Mouse (Mus musculus) left cerebral cortex, adult 2 months (tissue): ENCODE data around the gene Btbd8. TPM values are rescaled to one million over a fixed set of nuclear protein-coding genes. Genes with fewer than 3 reads are reported as not detected.

Source experiments
- DNase-seq, 2 experiments: peaks; one replicate each; pipeline ENCODE4 v3.0.0; 2021 to 2022; ENCODE audit warnings: low spot score in 2 of 2, mixed read lengths in 1 of 2; ENCODE audit errors: extremely low spot score in 1 of 2
- H3K27ac ChIP-seq: fragments of 200-600 bp; 2 replicates; pipeline ENCODE4 v1.8.1; 2022
- H3K4me3 ChIP-seq: fragments of 200-600 bp; 2 replicates; pipeline ENCODE4 v1.8.1; 2022
- CTCF ChIP-seq: fragments of 200-600 bp; IDR thresholded peaks from 2 replicates; pipeline ENCODE4 v1.8.1; 2022; ENCODE audit warnings: antibody characterized with exemption, mild to moderate bottlenecking, moderate library complexity
- intact Hi-C: fragments of 180-260 bp; cut with DNase I; formaldehyde crosslinking; loops from one replicate; pipeline ENCODE4 v1.15.1; 2025
- total RNA-seq, 2 experiments: library from RNA; stranded (reverse); gene quantifications; 2 replicates each; pipeline ENCODE4 v1.2.3; 2021

The Btbd8 gene
- total RNA-seq, 2 experiments from 2014 or later = 161 to 177 TPM

GRCm38 (mm10) chr5:107415098-107415497 lies 22.7 kb upstream of the Btbd8 start:
- Histone ChIP-seq H3K4me3 (no peak overlapping the region), H3K27ac (peak overlapping the region; percentile 89)
- intact Hi-C loops = no loop called here
- no peak for DNase-seq
- TF ChIP-seq CTCF = no peak

DNA sequence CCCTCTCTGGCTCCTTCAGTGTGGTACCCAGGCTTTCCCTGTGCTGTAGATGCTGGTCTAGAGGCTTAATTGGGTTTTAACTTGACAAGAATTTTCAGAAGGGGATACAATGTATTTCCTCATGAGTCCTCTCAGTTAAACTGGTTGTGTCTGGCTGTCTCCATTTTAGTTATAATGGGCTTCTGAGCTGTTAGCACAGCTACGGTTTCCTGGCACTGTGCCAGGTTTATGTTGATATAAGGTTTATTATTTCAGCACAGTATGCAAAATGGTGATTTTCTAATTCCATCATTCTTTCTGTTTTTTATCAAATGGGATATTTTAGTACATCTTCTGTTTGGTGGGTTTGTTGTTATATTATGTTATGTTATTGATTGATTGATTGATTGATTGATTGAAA lies 16.1 kb upstream of the Btbd8 start:
- intact Hi-C loops = no loop called here
- Histone ChIP-seq H3K4me3 (no peak overlapping the region), H3K27ac (no peak overlapping the region)
- TF ChIP-seq CTCF = no peak
- no peak for DNase-seq

GRCm38 (mm10) chr5:107431249-107431648 lies 6.5 kb upstream of the Btbd8 start, which contains the start of gene Lpcat2b:
Lpcat2b (plus strand) TSS chr5:107431549.
- intact Hi-C loops = no loop called here
- Histone ChIP-seq H3K27ac (no peak within 1 kb of the TSS), H3K4me3 (no peak within 1 kb of the TSS)
- no peak for TF ChIP-seq CTCF
- no peak for DNase-seq

DNA sequence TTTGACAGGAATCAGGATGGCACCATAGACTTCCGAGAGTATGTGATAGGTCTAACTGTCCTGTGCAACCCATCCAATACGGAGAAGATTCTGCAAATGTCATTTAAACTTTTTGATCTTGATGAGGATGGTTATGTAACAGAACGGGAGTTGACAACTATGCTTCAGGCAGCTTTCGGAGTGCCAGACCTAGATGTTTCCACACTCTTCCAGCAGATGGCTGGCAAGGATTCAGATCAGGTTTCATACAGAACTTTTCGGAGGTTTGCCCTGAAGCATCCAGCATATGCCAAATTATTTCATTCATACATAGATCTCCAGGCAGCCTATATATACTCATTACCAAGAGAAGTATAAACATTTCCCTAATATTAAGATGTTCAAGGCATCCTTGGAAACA lies 3.8 kb upstream of the Btbd8 start:
- TF ChIP-seq CTCF = no peak; the same call in 1 of the 2 replicates
- no peak for DNase-seq
- intact Hi-C loops = no loop called here
- Histone ChIP-seq H3K27ac (no peak overlapping the region; the same call in 1 of the 2 replicates), H3K4me3 (no peak overlapping the region)

DNA sequence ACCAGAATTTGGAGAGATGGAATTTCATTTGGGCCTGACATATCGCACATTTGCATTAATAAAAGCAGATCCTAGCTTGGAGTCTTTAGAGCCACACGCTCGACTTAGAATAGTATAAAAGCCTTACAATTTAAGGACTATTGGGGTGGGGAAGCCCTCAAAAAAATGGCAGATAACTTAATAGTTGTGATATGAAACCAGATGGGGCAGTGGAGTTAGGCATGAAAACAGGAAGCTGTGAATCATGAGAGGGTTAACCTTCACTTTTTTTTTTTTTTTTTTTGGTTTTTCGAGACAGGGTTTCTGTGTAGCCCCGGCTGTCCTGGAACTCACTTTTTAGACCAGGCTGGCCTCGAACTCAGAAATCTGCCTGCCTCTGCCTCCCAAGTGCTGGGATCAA lies 1.6 kb upstream of the Btbd8 start:
- no peak overlapping the region for H3K4me3 ChIP-seq
- no peak for DNase-seq
- no peak overlapping the region for H3K27ac ChIP-seq
- intact Hi-C loops = loop anchor here (5.0 kb wide), 2 partner anchors 61 to 161 kb away; partner anchors contain the start of genes Glmn and Rpap2
- TF ChIP-seq CTCF = no peak

DNA sequence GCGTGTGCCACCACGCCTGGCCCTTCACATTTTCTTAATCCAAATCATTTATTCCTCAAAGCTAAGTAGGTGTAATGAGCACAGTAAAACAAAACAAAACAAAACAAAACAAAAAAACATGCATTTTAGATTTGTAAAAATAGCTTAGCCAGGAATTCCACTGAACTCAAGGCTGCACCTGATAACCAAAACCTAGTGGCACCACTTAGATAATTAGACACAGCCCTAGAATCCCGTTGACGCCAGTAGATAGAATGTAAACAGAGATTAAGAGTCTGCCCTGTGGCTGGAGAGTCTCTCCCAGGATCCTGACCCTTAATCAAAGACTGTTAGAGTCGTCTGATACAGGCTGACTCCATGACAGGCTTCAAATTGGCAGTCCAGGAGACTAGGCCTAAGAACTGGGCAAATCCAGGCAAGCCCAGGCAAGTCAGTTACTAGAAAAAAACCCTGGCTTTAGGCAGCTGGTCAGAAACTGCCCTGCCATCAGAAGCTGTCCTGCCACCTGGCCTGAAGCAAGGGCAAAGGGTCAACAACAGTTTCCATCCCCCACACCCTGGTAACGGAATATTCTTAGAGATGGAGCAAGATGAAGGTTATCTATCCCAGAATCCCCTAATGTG lies 1.1 kb upstream of the Btbd8 start:
- Histone ChIP-seq H3K27ac (no peak overlapping the region; the same call in 1 of the 2 replicates), H3K4me3 (no peak overlapping the region)
- intact Hi-C loops = loop anchor here (5.0 kb wide), 2 partner anchors 61 to 161 kb away; partner anchors contain the start of genes Glmn and Rpap2
- no peak for TF ChIP-seq CTCF
- no peak for DNase-seq

- H3K27ac ChIP-seq = peak overlapping the region; percentile 98
- no peak; the same call in 1 of the 2 replicates for TF ChIP-seq CTCF
Measured at GRCm38 (mm10) chr5:107438353-107438752, 556 bp downstream of the Btbd8 start.

GRCm38 (mm10) chr5:107441881-107442280 lies 4.1 kb downstream of the Btbd8 start:
- TF ChIP-seq CTCF = no peak
- no peak overlapping the region for H3K4me3 ChIP-seq
- H3K27ac ChIP-seq = peak overlapping the region; percentile 71
- DNase-seq = no peak
- intact Hi-C loops = no loop called here

More at GRCm38 (mm10) chr5:107438353-107438752, 556 bp downstream of the Btbd8 start:
- peak overlapping the region; percentile 93 for H3K4me3 ChIP-seq
- no peak for DNase-seq
- intact Hi-C loops = loop anchor here (2.0 to 5.0 kb wide), 3 partner anchors 34 to 159 kb away; partner anchors contain the start of genes Glmn and Rpap2

DNA sequence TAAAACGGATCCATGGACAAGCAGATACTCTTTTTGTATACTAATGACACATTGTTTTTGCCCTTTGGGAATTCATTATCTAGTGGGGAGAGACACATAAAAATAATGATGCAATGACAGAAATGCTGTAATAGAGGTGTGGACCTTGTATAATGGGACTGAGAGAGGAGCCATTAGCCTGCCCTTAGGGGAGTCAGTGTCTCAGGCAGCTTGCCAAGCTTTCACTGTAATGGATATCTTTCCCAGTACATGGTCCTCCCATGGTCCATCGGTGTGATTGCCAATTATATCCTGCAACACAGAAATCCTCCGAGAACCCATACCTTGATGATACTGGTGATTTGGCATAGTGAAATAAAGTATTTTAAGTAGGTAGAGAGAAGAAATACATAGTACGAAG lies 6.5 kb downstream of the Btbd8 start:
- DNase-seq = no peak
- intact Hi-C loops = no loop called here
- no peak overlapping the region for H3K27ac ChIP-seq
- TF ChIP-seq CTCF = no peak
- H3K4me3 ChIP-seq = no peak overlapping the region

DNA sequence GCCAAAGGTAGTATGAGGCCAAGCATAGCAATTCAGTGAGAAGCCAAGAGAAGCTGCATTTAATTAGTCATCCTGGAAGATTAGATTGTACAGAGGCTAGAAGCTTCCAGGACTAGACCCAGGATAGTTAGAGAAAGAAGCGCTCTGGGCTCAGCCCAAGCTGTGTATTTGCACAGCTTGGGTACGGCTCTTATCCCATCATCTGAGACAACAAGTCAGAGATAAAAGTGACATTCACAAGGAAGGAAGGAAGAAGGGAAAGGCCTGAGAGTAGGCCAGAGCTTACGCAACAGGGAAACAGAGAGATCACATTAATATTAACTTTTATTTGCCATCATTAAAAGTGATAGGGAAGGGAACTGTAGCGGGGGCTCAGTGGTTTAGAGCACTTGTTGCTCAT lies 10.2 kb downstream of the Btbd8 start:
- DNase-seq = no peak
- no peak for TF ChIP-seq CTCF
- H3K27ac ChIP-seq = peak overlapping the region; percentile 1
- H3K4me3 ChIP-seq = no peak overlapping the region
- intact Hi-C loops = loop anchor here (2.0 kb wide), 1 partner anchor 51 kb away; no protein-coding TSS in a partner anchor

- no peak for TF ChIP-seq CTCF
- intact Hi-C loops = loop anchor here (2.0 kb wide), 1 partner anchor 50 kb away; no protein-coding TSS in a partner anchor
- no peak for DNase-seq
- Histone ChIP-seq H3K27ac (peak overlapping the region; percentile 36), H3K4me3 (no peak overlapping the region)
Measured at GRCm38 (mm10) chr5:107448784-107449183, 11.0 kb downstream of the Btbd8 start.

DNA sequence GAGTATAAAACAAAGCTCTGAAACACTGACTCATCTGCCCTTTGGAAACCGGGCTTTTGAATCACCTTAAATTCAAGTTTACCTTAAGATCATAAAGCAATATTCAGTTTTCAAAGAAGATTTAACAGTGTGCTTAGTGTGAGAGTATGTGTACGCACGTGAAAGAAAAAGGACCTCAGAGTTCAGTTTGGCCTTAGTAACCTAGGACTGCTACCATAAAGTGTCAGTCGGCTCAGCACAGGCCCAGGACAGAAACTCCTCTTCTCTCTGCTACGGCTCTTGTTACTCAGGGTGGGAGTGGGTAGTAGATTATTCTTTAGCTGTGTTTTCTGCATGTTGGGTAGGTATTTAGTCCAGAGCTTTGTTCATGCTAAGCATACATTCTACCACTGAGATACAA lies 11.8 kb downstream of the Btbd8 start:
- H3K27ac ChIP-seq = peak overlapping the region; percentile 36
- intact Hi-C loops = loop anchor here (1.0 to 2.0 kb wide), 3 partner anchors 44 to 75 kb away; no protein-coding TSS in a partner anchor
- no peak for TF ChIP-seq CTCF

More for the DNA sequence above, 11.8 kb downstream of the Btbd8 start:
- no peak overlapping the region for H3K4me3 ChIP-seq
- DNase-seq = no peak
